Mouse (Mus musculus): ENCODE measurements around the gene Coro1c. TPM values are rescaled to one million over a fixed set of nuclear protein-coding genes. Genes with fewer than 3 reads are reported as not detected.

Gene Coro1c
- total RNA-seq, 2 experiments from 2014 or later, result 183 to 194 TPM

DNA sequence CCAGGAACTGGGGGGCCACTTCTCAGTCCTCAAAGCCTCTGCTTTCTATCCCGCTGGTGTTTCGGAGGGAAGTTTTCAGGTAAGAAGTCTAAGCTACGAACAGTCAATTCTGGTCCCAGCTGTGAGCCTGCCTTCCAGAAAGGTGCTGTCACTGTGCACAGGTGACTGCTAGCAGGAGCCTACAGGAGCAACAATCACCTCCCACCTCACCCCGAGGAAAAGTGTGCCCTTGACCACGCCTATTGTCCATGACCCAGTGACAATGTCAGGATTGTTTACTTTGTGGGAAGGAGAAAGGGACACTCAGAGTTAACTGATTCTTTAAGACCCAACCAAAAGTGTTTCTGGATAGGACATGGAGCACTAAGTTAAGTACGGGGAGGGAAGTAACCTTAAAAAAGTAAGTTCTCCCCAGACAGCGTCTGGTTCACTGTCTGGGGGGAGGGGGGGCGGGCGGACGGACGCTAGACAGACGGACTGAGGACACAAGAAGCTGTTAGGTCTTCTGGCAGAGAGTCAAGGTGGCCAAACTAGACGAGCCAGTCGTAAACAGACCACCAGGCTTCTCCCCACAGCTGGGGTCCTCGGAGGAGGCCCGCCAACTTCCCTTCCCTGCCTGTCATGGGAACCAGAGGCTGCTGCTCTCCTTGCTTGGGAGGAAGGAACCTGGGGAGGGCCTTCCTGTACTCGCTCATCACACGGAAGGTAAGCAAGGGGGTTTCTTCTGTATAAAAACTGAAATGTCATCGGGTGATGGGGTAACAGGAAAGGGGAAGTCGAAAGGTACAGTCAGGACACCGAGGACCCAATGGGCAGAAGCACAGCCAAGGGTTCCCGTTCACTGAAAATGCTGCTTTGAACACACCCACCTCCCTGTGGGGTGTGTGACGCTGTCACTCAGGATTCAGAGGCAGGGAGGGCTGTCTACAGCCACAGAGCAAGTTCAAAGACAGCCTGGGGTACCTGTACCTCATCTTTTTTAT, 67.0 kb downstream of the Coro1c start:
- no peak for DNase-seq
- intact Hi-C loops (cut with DNase I), result no loop called here

DNA sequence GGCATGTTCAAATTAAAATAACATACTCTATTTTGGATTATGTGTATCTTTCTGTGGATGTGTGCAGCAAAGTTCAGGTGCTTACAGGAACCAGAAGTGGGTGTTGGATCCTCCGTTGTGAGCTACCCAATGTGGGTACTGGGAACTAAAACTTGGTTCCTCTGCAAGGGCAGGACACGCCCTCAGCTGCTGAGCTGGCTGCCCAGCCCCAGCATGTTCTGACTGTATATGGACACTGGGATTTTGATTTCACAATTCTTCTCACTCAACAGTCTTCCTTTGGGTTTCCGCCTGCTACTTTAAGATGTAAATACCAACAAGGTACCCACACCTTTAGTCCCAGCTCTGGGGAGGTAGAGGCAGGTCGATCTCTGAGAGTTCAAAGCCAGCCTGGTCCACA, 68.1 kb downstream of the Coro1c start:
- DNase-seq, result no peak
- intact Hi-C loops (cut with DNase I), result no loop called here

DNA sequence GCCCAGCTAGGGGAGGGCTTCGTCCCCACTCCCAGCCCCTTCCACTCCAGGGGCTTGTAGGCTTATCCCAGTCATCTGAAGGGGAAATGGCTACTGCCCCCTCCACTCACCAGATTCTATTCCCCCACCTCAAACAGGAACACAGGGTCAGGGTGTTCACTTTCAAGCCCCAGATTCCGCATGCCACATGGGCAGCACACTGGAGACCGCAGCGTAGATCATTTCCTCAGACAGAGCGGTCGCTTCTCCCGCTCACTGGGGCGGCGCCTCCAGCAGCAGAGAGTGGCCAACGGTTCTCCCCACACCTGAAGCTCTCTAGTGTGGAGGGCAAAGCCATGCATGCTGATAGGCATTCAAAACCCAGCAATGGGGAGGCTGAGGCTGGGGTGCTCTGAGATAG, 71.6 kb downstream of the Coro1c start:
- intact Hi-C loops (cut with DNase I), result no loop called here
- no peak for DNase-seq

DNA sequence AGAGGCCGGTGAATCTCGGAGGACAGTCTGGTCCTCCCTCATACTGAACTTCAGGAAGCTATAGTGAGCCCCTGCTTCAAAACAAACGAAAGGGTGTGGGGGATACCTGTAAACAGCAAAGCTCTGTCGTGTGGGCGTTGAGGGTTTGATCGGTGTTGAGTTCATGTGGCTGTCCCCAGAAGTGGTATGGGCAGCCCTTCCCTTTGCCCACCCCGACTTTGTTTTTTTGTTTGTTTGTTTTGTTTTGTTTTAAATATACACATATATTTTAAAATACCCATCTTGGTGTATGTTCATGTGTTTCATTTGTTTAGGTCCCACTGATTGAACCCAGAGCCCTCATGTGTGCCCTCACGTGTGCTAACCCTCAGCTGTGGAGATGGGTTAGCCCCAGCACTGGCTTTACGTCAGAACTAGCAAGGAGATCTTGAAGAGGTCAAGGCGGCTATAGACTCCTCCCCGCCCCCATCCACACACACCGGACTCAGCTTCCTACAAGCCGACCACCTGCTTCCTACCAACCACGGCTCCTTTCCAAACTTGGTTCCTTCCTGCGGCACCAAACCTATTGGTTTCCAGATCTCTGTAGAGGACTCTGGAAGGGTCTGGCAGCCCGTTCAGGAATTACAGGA, 75.1 kb downstream of the Coro1c start:
- DNase-seq, result no peak
- intact Hi-C loops (cut with DNase I), result no loop called here

DNA sequence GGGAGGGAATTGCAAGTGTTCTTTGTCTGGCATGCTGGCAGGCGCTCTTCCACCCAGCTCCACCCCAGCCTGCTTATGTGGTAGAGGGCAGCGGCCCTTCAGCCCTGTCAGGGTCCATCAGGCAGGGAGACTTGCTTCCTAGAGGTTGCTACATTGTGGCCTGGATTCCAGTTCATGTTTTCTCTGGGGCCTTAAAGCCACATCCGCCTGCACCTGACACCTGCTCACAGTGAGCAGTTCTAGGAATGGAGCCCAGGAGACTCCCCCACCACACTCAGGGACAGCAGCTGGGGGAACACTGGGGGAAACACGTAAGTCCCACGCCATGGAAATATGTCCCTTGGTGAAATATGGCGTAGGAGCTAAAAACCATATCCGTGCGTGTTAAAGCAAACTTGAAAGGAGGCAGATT, 76.1 kb downstream of the Coro1c start, which contains the start of gene Selplg:
Selplg (minus strand) TSS at position 155 of the 412 bp plus-strand sequence.
- intact Hi-C loops (cut with DNase I), result no loop called here

DNA sequence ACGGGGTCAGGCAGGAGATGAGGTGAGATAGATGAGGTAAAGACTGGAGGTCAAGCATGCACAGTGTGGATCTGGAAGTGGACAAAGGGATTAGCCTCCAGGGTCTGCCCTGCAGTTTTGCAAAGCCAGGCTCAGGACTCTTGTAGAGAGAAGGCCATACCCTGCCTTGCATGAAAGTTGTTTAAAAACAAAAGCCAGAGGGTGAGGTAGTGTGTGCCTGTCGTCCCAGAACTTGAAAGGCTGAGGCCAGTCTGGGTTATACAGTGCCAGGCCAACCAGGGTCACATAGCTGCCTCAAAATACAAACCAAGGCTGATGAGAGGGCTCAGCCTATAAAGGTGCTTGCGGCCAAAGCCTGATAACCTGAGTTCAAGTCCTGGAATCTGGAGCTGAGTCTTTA, 76.8 kb downstream of the Coro1c start:
- no peak for DNase-seq
- intact Hi-C loops (cut with DNase I), result no loop called here

More for the DNA sequence above, 76.1 kb downstream of the Coro1c start, which contains the start of gene Selplg:
- DNase-seq, result no peak

DNA sequence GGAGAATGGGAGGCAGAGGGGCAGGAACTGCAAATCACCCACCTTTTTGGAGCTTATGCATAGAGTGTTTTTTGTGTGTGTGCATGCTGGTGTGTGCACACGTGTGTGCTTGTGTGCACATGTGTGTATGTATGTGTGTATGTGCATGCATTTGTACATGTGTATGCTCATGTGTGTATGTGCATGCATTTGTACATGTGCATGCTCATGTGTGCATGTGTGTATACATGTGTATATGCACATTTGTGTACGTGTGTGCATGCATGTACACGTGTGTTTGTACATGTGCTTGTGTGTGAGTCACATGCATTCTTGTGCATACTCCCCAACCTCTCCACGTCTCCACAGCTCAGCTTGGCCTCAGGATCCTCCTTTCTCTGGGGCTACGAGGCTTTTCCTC, 77.8 kb downstream of the Coro1c start:
- no peak for DNase-seq
- intact Hi-C loops (cut with DNase I), result no loop called here

DNA sequence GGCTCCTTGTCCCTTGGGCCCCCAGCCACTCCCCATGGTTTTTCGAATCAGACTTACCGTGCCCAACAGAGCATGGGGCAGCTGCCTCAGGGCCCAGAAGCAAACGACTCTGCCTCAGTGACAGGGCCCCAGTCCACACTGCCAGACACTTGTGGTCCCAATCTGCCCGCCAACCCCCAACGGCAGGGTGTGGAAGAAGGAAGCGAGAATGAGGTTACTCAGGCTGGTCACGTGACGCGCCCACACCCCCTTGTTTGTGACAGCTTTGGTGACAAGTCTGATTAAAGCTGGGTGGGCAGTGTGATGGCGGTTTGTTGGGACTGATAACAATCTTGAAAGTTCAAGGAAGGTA, 78.3 kb downstream of the Coro1c start:
- no peak for DNase-seq
- intact Hi-C loops (cut with DNase I), result no loop called here

DNA sequence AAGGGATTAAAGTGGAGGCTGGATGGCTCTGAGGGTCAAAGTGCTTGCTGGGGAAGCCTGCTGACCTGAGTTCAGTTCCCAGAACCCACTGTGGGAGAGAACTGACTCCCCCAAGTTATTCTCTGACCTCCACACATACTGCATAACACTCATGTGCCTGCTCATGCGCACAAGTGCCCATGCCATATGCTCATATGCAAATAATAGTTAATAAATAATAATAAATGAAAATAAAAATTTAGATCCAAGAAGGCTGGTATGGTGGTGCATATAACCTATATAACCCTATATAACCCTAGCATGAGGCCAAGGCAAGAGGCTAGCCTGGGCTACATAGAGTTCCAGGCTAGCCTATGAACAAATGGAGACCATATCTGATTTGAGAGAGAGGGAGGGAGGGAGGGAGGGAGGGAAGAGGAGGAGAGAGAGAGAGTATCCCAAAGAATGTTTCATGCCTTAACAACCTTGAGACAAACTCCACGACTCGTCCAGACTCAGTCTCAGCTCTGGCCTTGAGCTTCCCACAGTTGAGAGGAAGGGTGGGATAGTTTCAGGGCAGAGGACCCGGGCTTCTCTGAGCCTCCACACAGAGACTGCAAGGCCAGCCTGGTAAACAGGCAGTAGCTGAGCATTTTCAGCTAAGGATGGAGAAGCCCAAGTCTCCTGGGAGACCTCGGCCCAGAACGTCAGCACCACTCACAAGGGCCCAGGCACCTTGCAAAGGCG, 78.8 kb downstream of the Coro1c start:
- DNase-seq, result no peak
- intact Hi-C loops (cut with DNase I), result no loop called here

DNA sequence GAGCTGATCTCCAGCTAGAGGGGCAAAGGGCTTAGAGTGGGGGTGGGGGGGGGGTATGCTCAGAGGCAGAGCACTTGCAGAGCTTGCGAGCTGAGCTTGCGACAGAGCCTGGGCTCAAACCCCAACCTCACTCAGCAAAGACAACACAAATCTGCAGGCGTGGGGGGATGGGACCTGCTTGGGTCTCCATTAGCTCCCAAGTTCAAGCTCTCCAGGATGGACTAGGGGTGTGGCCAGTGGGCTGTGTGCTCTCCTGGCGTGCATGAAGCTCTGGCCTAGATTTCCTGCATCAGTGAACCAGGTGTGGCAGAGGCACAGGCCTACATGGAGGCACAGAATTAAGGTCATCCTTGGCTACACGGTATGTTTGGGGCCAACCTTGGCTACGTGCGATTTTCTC, 80.1 kb downstream of the Coro1c start:
- intact Hi-C loops (cut with DNase I), result no loop called here
- DNase-seq, result no peak

DNA sequence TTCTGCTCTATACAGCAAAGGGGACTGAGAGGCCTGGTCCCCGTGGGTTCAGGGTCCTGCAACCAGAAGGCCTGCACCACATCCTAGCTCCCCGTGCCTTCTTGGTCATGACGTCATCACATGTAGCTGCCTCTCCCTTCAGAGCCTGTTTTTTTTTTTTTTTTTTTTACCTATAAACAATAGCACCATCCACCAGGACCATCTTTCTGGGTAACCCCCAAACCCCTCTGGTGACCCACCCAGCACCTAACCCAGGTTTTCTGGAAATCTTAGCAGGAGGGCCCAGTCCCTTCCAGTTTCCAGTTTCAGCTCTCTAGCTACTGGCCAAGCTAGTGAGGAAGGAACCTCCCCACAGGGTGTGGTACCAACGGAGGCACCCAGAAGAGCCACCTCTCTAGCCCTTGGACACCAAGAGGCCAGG, 80.6 kb downstream of the Coro1c start:
- no peak for DNase-seq
- intact Hi-C loops (cut with DNase I), result no loop called here

DNA sequence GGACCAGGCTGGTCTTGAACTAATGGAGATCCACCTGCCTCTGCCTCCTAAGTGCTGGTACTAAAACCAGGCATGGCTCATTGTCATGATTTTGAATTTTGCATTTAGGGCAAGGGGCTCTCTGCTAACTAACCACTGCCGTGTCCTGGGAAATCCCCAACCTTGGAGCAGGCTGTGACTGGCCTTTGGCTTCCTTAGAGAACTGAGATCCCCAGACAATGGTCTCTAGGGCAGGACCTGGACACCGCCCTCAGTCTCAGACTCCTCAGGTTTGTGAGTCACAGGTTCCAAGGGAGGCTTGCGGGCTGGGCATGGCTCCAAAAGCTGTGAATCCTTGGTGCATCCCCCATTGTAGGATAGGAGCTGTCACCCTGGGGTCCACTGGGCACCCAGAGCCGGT, 81.9 kb downstream of the Coro1c start:
- intact Hi-C loops (cut with DNase I), result no loop called here
- no peak for DNase-seq

DNA sequence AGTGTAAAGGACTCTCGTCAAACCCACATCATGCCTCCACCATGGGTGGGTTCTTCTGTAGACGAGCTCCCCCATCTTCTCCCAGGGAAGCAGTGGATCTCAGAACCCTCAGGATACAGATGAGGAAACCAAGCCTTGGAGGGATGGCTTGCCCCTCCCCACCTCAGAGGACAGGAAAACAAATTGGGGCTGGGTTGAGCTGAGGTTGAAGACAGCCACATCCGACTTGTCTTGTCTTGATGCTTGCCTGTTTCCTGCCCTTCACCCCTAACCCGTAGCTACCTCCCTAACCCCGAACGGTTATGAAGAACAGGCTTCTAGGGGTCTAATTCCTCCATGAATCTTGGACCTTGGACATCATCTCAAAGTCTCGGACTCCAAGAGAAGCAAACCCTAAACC, 83.0 kb downstream of the Coro1c start:
- DNase-seq, result no peak
- intact Hi-C loops (cut with DNase I), result no loop called here

DNA sequence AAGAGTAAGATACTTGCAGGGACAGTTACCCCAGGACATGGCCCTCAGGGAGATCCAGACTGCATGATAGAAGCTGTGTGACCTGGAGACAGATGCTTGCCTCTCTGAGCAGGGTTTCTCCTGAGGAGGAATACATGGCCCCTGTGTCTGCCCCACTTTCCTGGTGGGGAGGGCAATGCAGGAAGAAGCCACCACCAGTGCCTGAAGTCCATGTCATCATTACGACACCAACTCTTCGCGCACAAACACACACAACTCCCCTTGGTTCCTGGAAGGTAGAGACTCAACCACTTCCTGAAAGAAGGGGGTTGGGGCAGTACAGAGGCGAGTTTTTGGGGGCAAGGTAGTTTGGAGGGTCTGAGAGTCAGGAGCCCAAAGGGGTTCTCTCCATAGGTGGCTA, 84.3 kb downstream of the Coro1c start:
- DNase-seq, result no peak
- intact Hi-C loops (cut with DNase I), result no loop called here

DNA sequence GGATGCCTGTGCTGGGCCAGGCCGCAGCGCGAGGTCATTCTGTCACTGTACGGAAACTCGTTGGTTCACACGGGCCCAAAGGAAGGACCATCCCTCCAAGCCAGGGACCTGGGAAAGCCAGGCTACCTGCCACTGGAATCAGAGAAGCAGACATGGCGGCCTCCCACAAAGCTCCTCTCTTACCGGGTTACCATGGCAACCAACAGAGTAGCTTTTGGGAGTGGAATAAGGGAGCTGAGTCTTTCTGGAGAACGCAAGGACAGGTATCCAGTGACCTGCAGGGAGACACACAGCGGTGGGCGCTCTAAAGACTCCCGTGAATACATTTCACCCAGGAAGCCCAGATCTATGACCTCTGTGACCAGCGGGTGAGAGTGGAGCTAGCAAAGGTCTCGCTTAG, 90.0 kb downstream of the Coro1c start:
- no peak for DNase-seq
- intact Hi-C loops (cut with DNase I), result loop anchor here (5.0 kb wide), 1 partner anchor 46 kb away; the partner anchor contains the start of genes Iscu and Sart3

DNA sequence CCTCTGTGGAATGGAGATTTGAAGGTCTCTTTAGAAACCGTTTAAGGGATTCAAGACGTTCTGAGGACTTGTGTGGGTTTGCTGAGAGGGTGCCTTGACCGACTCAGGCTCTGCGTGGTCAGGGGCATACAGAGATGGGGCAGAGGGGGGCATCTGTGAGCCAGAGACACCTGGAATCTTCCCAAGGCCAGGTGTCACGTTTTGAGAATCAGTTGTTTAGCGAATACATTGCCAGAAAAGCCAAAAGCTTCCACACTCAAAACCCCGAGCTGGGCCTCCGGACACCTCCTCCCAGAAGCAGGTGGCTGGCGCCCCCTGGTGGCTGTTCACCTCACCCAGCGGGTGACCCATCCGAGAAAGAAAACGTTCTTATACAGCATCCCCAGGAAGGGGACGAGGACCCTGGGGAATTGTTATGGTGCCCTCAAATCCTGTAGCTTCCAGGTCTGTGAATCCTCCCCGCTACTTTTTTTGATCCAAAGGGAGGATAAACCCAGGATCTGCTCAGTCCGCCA, 92.9 kb downstream of the Coro1c start:
- DNase-seq, result peak; percentile 79
- intact Hi-C loops (cut with DNase I), result loop anchor here (5.0 kb wide), 1 partner anchor 43 kb away; the partner anchor contains the start of genes Iscu and Sart3

DNA sequence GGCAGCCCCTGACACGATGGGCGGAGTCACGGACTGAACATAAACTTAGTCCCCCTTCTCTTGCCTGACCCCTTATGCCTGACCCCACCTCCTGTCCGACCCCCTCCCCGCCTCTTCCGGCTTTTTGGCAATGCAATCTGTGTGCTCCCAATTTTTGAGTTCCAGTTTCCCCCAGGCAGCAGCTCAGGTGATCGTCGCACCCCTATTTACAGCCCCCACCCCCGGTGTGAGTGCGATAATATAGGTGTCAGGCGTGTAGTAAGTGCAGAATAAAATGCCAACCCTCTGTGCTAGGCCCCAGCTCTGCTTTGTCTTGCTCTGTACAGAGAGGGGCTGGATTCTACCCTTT, 93.5 kb downstream of the Coro1c start:
- DNase-seq, result no peak
- intact Hi-C loops (cut with DNase I), result loop anchor here (5.0 kb wide), 1 partner anchor 43 kb away; the partner anchor contains the start of genes Iscu and Sart3

DNA sequence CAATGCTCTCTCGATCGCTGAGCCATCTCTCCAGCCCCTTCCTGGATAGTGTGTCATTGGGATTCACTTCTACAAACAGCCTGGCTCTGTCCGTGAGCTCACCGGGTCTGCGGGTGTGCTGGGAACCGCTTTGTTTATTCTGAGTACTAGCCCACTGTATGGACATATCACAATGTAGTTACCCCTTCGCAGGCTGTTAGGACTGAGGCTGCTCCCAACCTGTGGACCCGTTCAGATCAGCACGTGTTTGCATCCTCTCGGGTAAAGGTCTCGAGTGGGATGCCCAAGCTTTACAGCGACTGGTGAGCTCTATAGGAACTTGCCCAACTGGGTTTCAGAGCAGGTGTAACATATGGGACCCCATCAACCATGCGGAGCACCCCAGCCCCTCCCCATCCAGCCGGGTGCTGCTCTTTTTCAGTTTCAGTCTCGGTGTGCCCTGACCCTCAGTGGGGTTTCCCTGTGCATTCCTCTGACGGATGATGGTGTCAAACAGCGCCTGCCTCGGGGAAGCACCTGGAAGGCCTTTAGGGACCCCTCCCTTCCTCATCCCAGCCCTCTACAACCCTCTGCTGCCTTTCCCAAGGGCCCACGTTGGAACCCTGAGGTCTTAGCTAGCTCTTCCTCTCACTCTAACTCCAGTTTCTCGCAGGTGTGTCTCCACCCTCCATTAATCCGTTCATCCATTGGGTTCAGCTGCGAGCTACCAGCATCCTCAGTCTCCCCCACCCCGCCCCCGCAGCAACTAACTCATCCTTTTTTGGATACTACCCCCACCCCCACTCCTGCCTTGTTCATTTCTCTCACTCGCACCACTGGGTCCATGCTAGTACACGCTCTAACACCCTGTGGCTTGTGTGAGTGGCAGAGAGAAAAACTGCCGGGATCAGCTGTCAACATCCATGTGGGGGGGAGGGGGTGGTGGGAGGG, 94.2 kb downstream of the Coro1c start:
- intact Hi-C loops (cut with DNase I), result loop anchor here (5.0 kb wide), 1 partner anchor 42 kb away; the partner anchor contains the start of genes Iscu and Sart3
- no peak for DNase-seq

DNA sequence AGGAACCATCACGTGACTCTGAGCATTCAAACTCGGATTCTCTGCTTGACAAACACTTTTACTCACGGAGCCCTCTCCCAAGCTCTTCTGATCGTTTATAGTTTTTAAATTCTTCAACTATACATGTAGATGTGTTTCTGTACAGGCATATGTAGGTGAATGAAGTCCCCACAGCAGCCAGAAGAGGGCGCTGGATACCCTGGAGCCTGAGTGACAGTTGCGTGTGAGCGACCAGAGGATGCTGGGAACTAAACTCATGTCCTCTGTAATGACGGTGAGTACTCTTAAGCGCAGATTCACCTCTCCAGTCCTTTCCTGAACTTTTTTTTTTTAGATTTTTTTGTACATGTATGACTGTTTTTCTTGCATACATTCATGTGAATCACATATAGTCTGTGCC, 95.0 kb downstream of the Coro1c start:
- no peak for DNase-seq
- intact Hi-C loops (cut with DNase I), result no loop called here

DNA sequence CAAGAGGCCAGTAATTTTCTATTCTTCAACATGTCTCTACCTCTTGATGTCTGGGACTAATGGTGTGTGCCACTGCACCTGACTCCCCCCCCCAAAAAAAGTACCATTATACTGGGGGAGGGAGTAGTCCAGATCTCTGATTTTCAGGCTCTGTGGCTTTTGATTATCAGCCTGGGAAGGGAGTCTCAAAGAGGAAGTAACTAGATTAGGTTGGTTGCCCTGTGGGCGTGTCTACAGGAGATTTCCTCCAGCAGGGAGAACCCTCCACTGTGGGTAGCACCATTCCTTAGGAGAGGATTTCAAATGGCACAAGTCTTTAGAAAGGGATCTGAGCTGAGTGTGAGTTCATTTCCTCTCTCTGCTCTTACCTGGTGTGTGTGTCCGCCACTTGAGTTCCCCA, 95.9 kb downstream of the Coro1c start:
- intact Hi-C loops (cut with DNase I), result no loop called here
- no peak for DNase-seq
